Mouse (Mus musculus): ENCODE measurements at regions not wholly inside any gene's neighbourhood (a gene's known extent, or its start where the extent isn't known, plus 50 kb on each side); places are given as distances from the start of the nearest gene placed in this dataset.

DNA sequence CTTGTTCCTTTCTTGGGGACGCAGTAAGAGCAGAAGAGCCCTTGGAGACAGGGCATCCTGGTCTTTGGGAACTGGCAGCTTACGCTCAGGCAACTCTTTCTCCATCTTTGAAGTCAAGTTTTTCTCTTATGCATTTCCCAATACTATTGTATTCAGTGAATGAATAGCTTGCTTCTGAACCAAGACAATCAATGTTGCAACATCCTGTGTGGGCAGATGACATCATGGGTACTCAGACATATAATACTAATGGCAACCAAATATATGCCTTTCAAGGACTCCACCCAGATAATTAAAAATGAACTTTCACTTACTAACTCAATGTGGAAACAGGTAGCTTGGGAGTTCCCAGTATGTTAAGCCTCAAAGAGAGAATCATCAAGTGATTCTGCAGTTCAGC, 104.6 kb downstream of the Ngf start:
- 91% methylated on average over 2 of the region's 2 CpGs for WGBS
- no peak for ATAC-seq
- no peaks in the 10 kb centered on the region for H3K36me3 ChIP-seq (ENCODE audit: control insufficient read depth, insufficient read depth, low read length)
- H3K9me3 ChIP-seq (replicated peaks; ENCODE audit: control insufficient read depth, low read length, poor library complexity, severe bottlenecking) = 0 out of 2 replicates have a peak, but pooled peaks cover 3% of the 10 kb centered on the region
- H3K4me3 ChIP-seq (ENCODE audit: low read depth, low read length) = no peak overlapping the region
- no peaks in the 10 kb centered on the region for H3K27me3 ChIP-seq (ENCODE audit: control insufficient read depth, insufficient read depth, low read depth, low read length)
- no peak overlapping the region for H3K4me2 ChIP-seq (ENCODE audit: low read length)
- no peak overlapping the region for H3K27ac ChIP-seq (ENCODE audit: low read length)
- H3K9ac ChIP-seq (ENCODE audit: low read depth, low read length) = no peak overlapping the region
- no peaks in the 10 kb centered on the region for H3K4me1 ChIP-seq (ENCODE audit: control insufficient read depth, insufficient read depth, low read length)

DNA sequence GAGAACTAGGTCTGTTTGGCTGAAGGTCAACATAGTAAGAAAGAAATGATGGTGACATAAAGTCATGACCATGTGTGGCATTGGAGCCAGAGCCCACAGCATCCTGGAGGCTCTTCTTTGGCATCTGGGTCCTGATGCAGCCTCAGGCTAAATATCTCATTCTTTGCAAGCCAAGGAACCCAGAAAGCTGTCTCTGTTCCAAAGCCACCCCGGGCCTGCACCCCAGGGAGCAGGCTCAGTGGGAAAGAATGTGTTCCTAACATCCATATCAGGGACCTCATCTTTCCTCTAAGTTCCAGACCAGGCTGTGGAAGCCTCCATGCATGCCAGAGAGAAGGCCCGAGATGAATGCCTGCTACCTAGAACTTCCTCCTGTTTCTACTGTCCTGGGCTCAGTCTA, 107.2 kb downstream of the Ngf start:
- ATAC-seq = no peak
- H3K36me3 ChIP-seq (ENCODE audit: control insufficient read depth, insufficient read depth, low read length) = no peaks in the 10 kb centered on the region

DNA sequence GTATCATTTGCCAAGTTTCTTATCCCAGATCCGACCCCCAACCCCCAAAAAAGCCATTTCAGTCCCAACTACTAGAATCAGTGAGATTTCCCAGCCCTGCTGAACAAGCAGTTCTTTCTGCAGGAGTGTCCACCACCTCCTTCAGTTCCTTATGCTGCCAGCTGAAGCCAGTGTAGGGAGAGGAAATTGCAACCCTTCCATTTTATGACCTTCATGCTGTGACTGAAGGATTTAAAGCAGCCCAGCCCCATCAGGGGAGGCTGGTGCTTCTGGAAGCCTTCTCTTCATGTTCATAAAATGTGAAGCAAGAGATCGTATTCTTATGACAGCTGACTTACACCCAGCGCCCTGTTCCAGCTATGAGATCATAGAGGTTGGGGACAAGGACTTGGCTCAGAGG, 112.1 kb downstream of the Ngf start:
- Histone ChIP-seq H3K4me1 (ENCODE audit: control insufficient read depth, insufficient read depth, low read length) (no peaks in the 10 kb centered on the region), H3K9ac (ENCODE audit: low read depth, low read length) (no peak overlapping the region), H3K4me2 (ENCODE audit: low read length) (no peak overlapping the region), H3K4me3 (ENCODE audit: low read depth, low read length) (no peak overlapping the region), H3K36me3 (ENCODE audit: control insufficient read depth, insufficient read depth, low read length) (no peaks in the 10 kb centered on the region), H3K27me3 (ENCODE audit: control insufficient read depth, insufficient read depth, low read depth, low read length) (no peaks in the 10 kb centered on the region), H3K9me3 (replicated peaks; ENCODE audit: control insufficient read depth, low read length, poor library complexity, severe bottlenecking) (no peaks in the 10 kb centered on the region), H3K27ac (ENCODE audit: low read length) (no peak overlapping the region)
- WGBS = 75% methylated on average over 3 of the region's 3 CpGs
- ATAC-seq = no peak

More for the DNA sequence above, 107.2 kb downstream of the Ngf start:
- Histone ChIP-seq H3K9ac (ENCODE audit: low read depth, low read length) (no peak overlapping the region), H3K4me3 (ENCODE audit: low read depth, low read length) (no peak overlapping the region), H3K27me3 (ENCODE audit: control insufficient read depth, insufficient read depth, low read depth, low read length) (no peaks in the 10 kb centered on the region), H3K4me1 (ENCODE audit: control insufficient read depth, insufficient read depth, low read length) (no peaks in the 10 kb centered on the region), H3K4me2 (ENCODE audit: low read length) (no peak overlapping the region), H3K27ac (ENCODE audit: low read length) (no peak overlapping the region), H3K9me3 (replicated peaks; ENCODE audit: control insufficient read depth, low read length, poor library complexity, severe bottlenecking) (0 out of 2 replicates have a peak, but pooled peaks cover 3% of the 10 kb centered on the region)
- 85% methylated on average over 2 of the region's 2 CpGs for WGBS

DNA sequence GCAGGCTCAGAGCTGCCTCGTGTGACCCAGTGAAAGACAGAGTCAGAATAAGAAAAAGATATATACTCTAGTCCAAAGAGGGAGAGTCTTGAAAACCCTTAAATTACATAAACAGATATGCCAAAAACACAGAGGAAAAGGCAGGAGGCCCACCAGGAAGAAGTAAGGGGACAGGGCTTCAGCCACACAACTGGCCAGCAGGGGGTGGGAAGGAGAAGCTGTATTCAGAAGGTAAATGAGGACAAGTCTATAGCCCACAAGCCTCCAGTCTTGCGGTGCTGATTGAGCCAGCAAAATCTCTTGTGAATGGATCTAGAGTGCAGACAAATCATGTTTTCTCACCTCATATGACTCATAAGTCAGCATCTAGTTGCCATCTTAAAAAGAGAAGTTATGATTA, 115.4 kb downstream of the Ngf start:
- 88% methylated on average over 2 of the region's 2 CpGs for WGBS
- Histone ChIP-seq H3K9ac (ENCODE audit: low read depth, low read length) (no peak overlapping the region), H3K4me3 (ENCODE audit: low read depth, low read length) (no peak overlapping the region), H3K36me3 (ENCODE audit: control insufficient read depth, insufficient read depth, low read length) (no peaks in the 10 kb centered on the region), H3K9me3 (replicated peaks; ENCODE audit: control insufficient read depth, low read length, poor library complexity, severe bottlenecking) (no peaks in the 10 kb centered on the region), H3K27ac (ENCODE audit: low read length) (no peak overlapping the region), H3K27me3 (ENCODE audit: control insufficient read depth, insufficient read depth, low read depth, low read length) (no peaks in the 10 kb centered on the region), H3K4me1 (ENCODE audit: control insufficient read depth, insufficient read depth, low read length) (no peaks in the 10 kb centered on the region), H3K4me2 (ENCODE audit: low read length) (no peak overlapping the region)
- no peak for ATAC-seq

GRCm38 (mm10) chr3:102586221-102586620, 116.5 kb downstream of the Ngf start:
- Histone ChIP-seq H3K9me3 (replicated peaks; ENCODE audit: control insufficient read depth, low read length, poor library complexity, severe bottlenecking) (no peaks in the 10 kb centered on the region), H3K4me3 (ENCODE audit: low read depth, low read length) (no peak overlapping the region), H3K27ac (ENCODE audit: low read length) (no peak overlapping the region), H3K4me1 (ENCODE audit: control insufficient read depth, insufficient read depth, low read length) (no peaks in the 10 kb centered on the region), H3K9ac (ENCODE audit: low read depth, low read length) (no peak overlapping the region), H3K4me2 (ENCODE audit: low read length) (no peak overlapping the region), H3K27me3 (ENCODE audit: control insufficient read depth, insufficient read depth, low read depth, low read length) (no peaks in the 10 kb centered on the region), H3K36me3 (ENCODE audit: control insufficient read depth, insufficient read depth, low read length) (no peaks in the 10 kb centered on the region)
- WGBS = 82% methylated on average over 5 of the region's 5 CpGs
- ATAC-seq = no peak

GRCm38 (mm10) chr3:102592041-102592440, 122.3 kb downstream of the Ngf start:
- WGBS = 87% methylated on average over 7 of the region's 7 CpGs
- Histone ChIP-seq H3K27ac (ENCODE audit: low read length) (no peak overlapping the region), H3K4me2 (ENCODE audit: low read length) (no peak overlapping the region), H3K27me3 (ENCODE audit: control insufficient read depth, insufficient read depth, low read depth, low read length) (no peaks in the 10 kb centered on the region), H3K9ac (ENCODE audit: low read depth, low read length) (no peak overlapping the region), H3K4me1 (ENCODE audit: control insufficient read depth, insufficient read depth, low read length) (no peaks in the 10 kb centered on the region), H3K9me3 (replicated peaks; ENCODE audit: control insufficient read depth, low read length, poor library complexity, severe bottlenecking) (no peaks in the 10 kb centered on the region), H3K4me3 (ENCODE audit: low read depth, low read length) (no peak overlapping the region), H3K36me3 (ENCODE audit: control insufficient read depth, insufficient read depth, low read length) (no peaks in the 10 kb centered on the region)
- no peak for ATAC-seq

DNA sequence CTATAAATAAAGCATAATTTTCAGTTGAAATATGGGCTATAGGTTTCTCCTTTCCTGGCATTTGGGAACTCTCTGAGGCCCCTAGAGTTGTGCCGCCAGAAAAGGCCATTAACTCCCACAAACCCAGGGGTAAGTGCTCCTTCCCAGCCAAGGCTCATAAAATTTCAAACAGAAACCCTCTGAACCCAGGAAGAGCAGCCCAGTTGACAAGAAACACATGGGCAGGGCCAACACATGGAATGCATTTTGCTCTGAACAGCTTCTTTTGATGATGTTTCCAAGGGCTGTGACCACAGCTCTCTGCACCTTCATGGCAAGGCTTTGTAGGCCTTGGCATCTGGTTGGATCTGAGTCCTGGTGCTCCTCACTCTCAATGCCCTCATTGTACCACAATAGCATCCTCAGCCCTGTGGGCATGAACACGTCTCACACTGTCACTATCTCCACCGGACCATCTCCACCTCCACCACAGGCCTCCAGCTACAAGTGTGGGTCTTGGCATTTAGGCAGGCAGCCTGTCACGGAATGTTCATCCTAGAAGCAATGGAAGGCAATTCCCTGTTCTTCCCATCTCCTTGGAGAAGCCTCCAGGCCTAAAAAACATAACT, 127.3 kb downstream of the Ngf start:
- H3K9ac ChIP-seq (ENCODE audit: low read depth, low read length) = no peak overlapping the region
- ATAC-seq = no peak

GRCm38 (mm10) chr3:102599061-102599460, 129.3 kb downstream of the Ngf start:
- H3K36me3 ChIP-seq (ENCODE audit: control insufficient read depth, insufficient read depth, low read length) = no peaks in the 10 kb centered on the region
- H3K4me2 ChIP-seq (ENCODE audit: low read length) = no peak overlapping the region
- H3K27me3 ChIP-seq (ENCODE audit: control insufficient read depth, insufficient read depth, low read depth, low read length) = no peaks in the 10 kb centered on the region
- no peak overlapping the region for H3K27ac ChIP-seq (ENCODE audit: low read length)
- no peaks in the 10 kb centered on the region for H3K9me3 ChIP-seq (replicated peaks; ENCODE audit: control insufficient read depth, low read length, poor library complexity, severe bottlenecking)
- H3K4me3 ChIP-seq (ENCODE audit: low read depth, low read length) = no peak overlapping the region
- H3K4me1 ChIP-seq (ENCODE audit: control insufficient read depth, insufficient read depth, low read length) = no peaks in the 10 kb centered on the region
- no peak for ATAC-seq
- WGBS = 93% methylated on average over 7 of the region's 7 CpGs
- H3K9ac ChIP-seq (ENCODE audit: low read depth, low read length) = no peak overlapping the region

More for the DNA sequence above, 127.3 kb downstream of the Ngf start:
- 96% methylated on average over 4 of the region's 4 CpGs for WGBS
- Histone ChIP-seq H3K27me3 (ENCODE audit: control insufficient read depth, insufficient read depth, low read depth, low read length) (no peaks in the 10 kb centered on the region), H3K27ac (ENCODE audit: low read length) (no peak overlapping the region), H3K4me1 (ENCODE audit: control insufficient read depth, insufficient read depth, low read length) (no peaks in the 10 kb centered on the region), H3K9me3 (replicated peaks; ENCODE audit: control insufficient read depth, low read length, poor library complexity, severe bottlenecking) (no peaks in the 10 kb centered on the region), H3K36me3 (ENCODE audit: control insufficient read depth, insufficient read depth, low read length) (no peaks in the 10 kb centered on the region), H3K4me3 (ENCODE audit: low read depth, low read length) (no peak overlapping the region), H3K4me2 (ENCODE audit: low read length) (no peak overlapping the region)

DNA sequence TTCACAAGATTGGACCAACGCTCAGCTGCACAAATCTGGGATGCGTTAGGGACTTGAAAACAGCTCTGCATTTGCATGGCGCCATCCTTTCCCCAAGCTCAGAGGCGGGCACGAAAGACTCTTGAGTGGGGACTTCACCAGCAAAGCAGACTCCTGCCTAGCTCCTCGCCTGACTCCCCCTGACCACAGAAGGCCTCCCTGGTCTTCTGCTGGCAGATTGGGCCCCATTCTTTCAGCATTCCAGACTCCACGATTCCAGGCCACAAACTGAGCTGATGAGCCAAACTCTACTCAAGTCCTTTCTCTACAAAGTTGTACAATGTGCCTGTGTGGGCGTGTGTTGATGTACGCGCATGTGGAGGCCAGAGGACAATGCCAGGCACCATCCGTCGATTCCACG, 131.6 kb upstream of the Tspan2 start:
- no peak for ATAC-seq
- Histone ChIP-seq H3K9ac (ENCODE audit: low read depth, low read length) (no peak overlapping the region), H3K9me3 (replicated peaks; ENCODE audit: control insufficient read depth, low read length, poor library complexity, severe bottlenecking) (no peaks in the 10 kb centered on the region), H3K27ac (ENCODE audit: low read length) (no peak overlapping the region), H3K4me1 (ENCODE audit: control insufficient read depth, insufficient read depth, low read length) (no peaks in the 10 kb centered on the region), H3K27me3 (ENCODE audit: control insufficient read depth, insufficient read depth, low read depth, low read length) (no peaks in the 10 kb centered on the region; the same call in 1 of the 2 replicates), H3K4me2 (ENCODE audit: low read length) (no peak overlapping the region), H3K36me3 (ENCODE audit: control insufficient read depth, insufficient read depth, low read length) (no peaks in the 10 kb centered on the region), H3K4me3 (ENCODE audit: low read depth, low read length) (no peak overlapping the region)
- 77% methylated on average over 13 of the region's 13 CpGs for whole genome bisulfite sequencing
